Mouse (Mus musculus) thymus, adult 2 months (tissue): ENCODE data around the gene Vezf1. TPM values are rescaled to one million over a fixed set of nuclear protein-coding genes. Genes with fewer than 3 reads are reported as not detected.
A peak's percentile ranks its signal among the peaks of the same experiment; 100 is the strongest.

Source experiments
- DNase-seq: peaks from one replicate; pipeline ENCODE4 v3.0.0; 2021
- H3K27ac ChIP-seq: fragments of 200-500 bp; 2 replicates; pipeline ENCODE4 v1.5.1; 2012; ENCODE audit warnings: low read length, control low read depth; ENCODE audit not compliant: control insufficient read depth, insufficient read depth
- H3K27me3 ChIP-seq: fragments of 200-500 bp; 2 replicates; pipeline ENCODE4 v1.6.1; 2012; ENCODE audit warnings: mild to moderate bottlenecking, low read length, moderate library complexity, mixed read lengths; ENCODE audit not compliant: control insufficient read depth, insufficient read depth
- H3K36me3 ChIP-seq: fragments of 200-500 bp; 2 replicates; pipeline ENCODE4 v1.6.1; 2012; ENCODE audit warnings: mild to moderate bottlenecking, low read length, moderate library complexity; ENCODE audit not compliant: control insufficient read depth, insufficient read depth
- H3K4me1 ChIP-seq: fragments of 200-500 bp; replicated peaks from 2 replicates; pipeline ENCODE4 v1.6.1; 2012; ENCODE audit warnings: low read length; ENCODE audit not compliant: control insufficient read depth, insufficient read depth
- H3K4me3 ChIP-seq: fragments of 200-500 bp; 2 replicates; pipeline ENCODE4 v1.5.1; 2012; ENCODE audit warnings: mild to moderate bottlenecking, low read length, control low read depth, moderate library complexity; ENCODE audit not compliant: control insufficient read depth, insufficient read depth
- CTCF ChIP-seq: fragments of 200-500 bp; IDR thresholded peaks from 2 replicates; pipeline ENCODE4 v1.5.1; 2012; ENCODE audit warnings: mild to moderate bottlenecking, control low read depth, low read length, moderate library complexity, borderline replicate concordance; ENCODE audit not compliant: control insufficient read depth, poor library complexity, insufficient read depth; ENCODE audit errors: extremely low read depth
- POLR2A ChIP-seq: fragments of 200-500 bp; IDR thresholded peaks from 2 replicates; pipeline ENCODE4 v1.6.1; 2012; ENCODE audit warnings: mild to moderate bottlenecking, low read length, control low read depth, moderate library complexity; ENCODE audit not compliant: control insufficient read depth, poor library complexity, insufficient read depth; ENCODE audit errors: extremely low read depth
- WGBS: fragments of 180-500 bp; shearing (Covaris S2); methylation state at CpG from one replicate; pipeline ENCODE4 v1.1.7; 2018; 5-methylcytosine and 5-hydroxymethylcytosine counted together
- polyA plus RNA-seq: library from polyadenylated mRNA; depleted of rRNA; stranded (reverse); fragments of >200 nt; gene quantifications from 2 replicates; pipeline ENCODE4 v1.2.3, GENCODE M21; 2012; rRNA removed

Vezf1 gene
- polyA plus RNA-seq, 1 experiment: 35.4 TPM

GRCm38 (mm10) chr11:88125483-88125882 is 57.4 kb downstream of the Vezf1 start:
- no peak for DNase-seq
- Histone ChIP-seq H3K4me3 (no peak overlapping the region), H3K27me3 (no peaks in the 10 kb centered on the region), H3K27ac (no peak overlapping the region), H3K36me3 (no peaks in the 10 kb centered on the region), H3K4me1 (peaks cover 22% of the 10 kb centered on the region)
- TF ChIP-seq POLR2A (no peak), CTCF (no peak)
- 96% methylated on average over 7 of the region's 7 CpGs for WGBS

- Histone ChIP-seq H3K36me3 (no peaks in the 10 kb centered on the region), H3K4me1 (peaks cover 26% of the 10 kb centered on the region), H3K4me3 (no peak overlapping the region), H3K27ac (no peak overlapping the region), H3K27me3 (no peaks in the 10 kb centered on the region)
- no peak for DNase-seq
- TF ChIP-seq POLR2A: no peak
- 63% methylated on average over 5 of the region's 5 CpGs for WGBS
Observed at GRCm38 (mm10) chr11:88126306-88126793, 58.3 kb downstream of the Vezf1 start.

GRCm38 (mm10) chr11:88128461-88128860 is 60.4 kb downstream of the Vezf1 start:
- Histone ChIP-seq H3K36me3 (no peaks in the 10 kb centered on the region), H3K4me3 (no peak overlapping the region), H3K4me1 (peaks cover 23% of the 10 kb centered on the region), H3K27me3 (no peaks in the 10 kb centered on the region), H3K27ac (no peak overlapping the region)
- WGBS: 98% methylated on average over 9 of the region's 9 CpGs
- no peak for DNase-seq
- TF ChIP-seq CTCF (no peak), POLR2A (no peak)

GRCm38 (mm10) chr11:88129281-88129680 is 61.2 kb downstream of the Vezf1 start:
- peaks cover 23% of the 10 kb centered on the region for H3K4me1 ChIP-seq
- H3K36me3 ChIP-seq: no peaks in the 10 kb centered on the region
- no peak for DNase-seq
- no peak overlapping the region for H3K4me3 ChIP-seq
- H3K27me3 ChIP-seq: no peaks in the 10 kb centered on the region
- H3K27ac ChIP-seq: no peak overlapping the region
- no peak for TF ChIP-seq CTCF
- TF ChIP-seq POLR2A: no peak
- WGBS: 79% methylated on average over 3 of the region's 3 CpGs

GRCm38 (mm10) chr11:88129935-88130334 is 61.9 kb downstream of the Vezf1 start:
- Histone ChIP-seq H3K4me1 (peaks cover 23% of the 10 kb centered on the region), H3K4me3 (no peak overlapping the region), H3K27me3 (no peaks in the 10 kb centered on the region), H3K27ac (no peak overlapping the region), H3K36me3 (no peaks in the 10 kb centered on the region)
- no peak for DNase-seq
- 98% methylated on average over 10 of the region's 10 CpGs for WGBS
- TF ChIP-seq CTCF (no peak), POLR2A (no peak)

- peak overlapping the region; percentile 41 for H3K4me3 ChIP-seq
- TF ChIP-seq POLR2A: no peak
- no peak for TF ChIP-seq CTCF
- no peaks in the 10 kb centered on the region for H3K36me3 ChIP-seq
- H3K4me1 ChIP-seq: peaks cover 17% of the 10 kb centered on the region
- WGBS: 0% methylated on average over 8 of the region's 8 CpGs
- H3K27me3 ChIP-seq: no peaks in the 10 kb centered on the region
- peak overlapping the region; percentile 48; the same call in 1 of the 2 replicates for H3K27ac ChIP-seq
- DNase-seq: peak; percentile 35
Observed at GRCm38 (mm10) chr11:88131847-88132246, 63.8 kb downstream of the Vezf1 start.

Other genes starting within 250 kb of the Vezf1 start
- gene Lpo, start 240.0 kb upstream of the Vezf1 start, polyA plus RNA-seq: 8.0 and 10.1 TPM in 2 replicates
- gene Mks1, start 215.1 kb upstream of the Vezf1 start, polyA plus RNA-seq: 11.8 and 12.4 TPM in 2 replicates
- gene Epx, start 192.7 kb upstream of the Vezf1 start, polyA plus RNA-seq: 2.1 and 3.2 TPM in 2 replicates
- gene Olfr462, start 176.0 kb upstream of the Vezf1 start, polyA plus RNA-seq: not detected in 2 replicates
- not detected in 2 replicates for gene Olfr463, start 170.9 kb upstream of the Vezf1 start, polyA plus RNA-seq
- 0.27 and 0.28 TPM in 2 replicates for gene Olfr464, start 147.3 kb upstream of the Vezf1 start, polyA plus RNA-seq
- 60.7 and 69.7 TPM in 2 replicates for gene Dynll2, start 80.7 kb upstream of the Vezf1 start, polyA plus RNA-seq
- 247 and 358 TPM in 2 replicates for gene Srsf1, start 20.9 kb upstream of the Vezf1 start, polyA plus RNA-seq
- 13.8 and 15.5 TPM in 2 replicates for gene Cuedc1, start 29.8 kb downstream of the Vezf1 start, polyA plus RNA-seq
- gene Mrps23, start 136.1 kb downstream of the Vezf1 start, polyA plus RNA-seq: 41.6 and 47.6 TPM in 2 replicates
- not detected in 2 replicates for gene Ccdc182, start 225.8 kb downstream of the Vezf1 start, polyA plus RNA-seq